Mouse (Mus musculus) midbrain, embryonic 12.5 days (tissue): ENCODE measurements at regions not wholly inside any gene's neighbourhood (a gene's known extent, or its start where the extent isn't known, plus 50 kb on each side); places are given as distances from the start of the nearest gene placed in this dataset.
"Not testable (repeated sequence)": the region's sequence is repeated elsewhere in the genome, so short reads cannot be mapped to it uniquely, and the experiment has no call there.

Experiments used
- ATAC-seq: fragments of 200-750 bp; cut with Nextera tagmentation; 2 replicates; pipeline ENCODE4 v1.8.0; 2017; ENCODE audit warnings: low read depth, moderate TSS enrichment, moderate library complexity; ENCODE audit not compliant: low FRiP score
- H3K27ac ChIP-seq: fragments of 300-500 bp; sonication (generic); replicated peaks from 2 replicates; pipeline ENCODE4 v1.5.1; 2016; ENCODE audit warnings: mild to moderate bottlenecking
- H3K27me3 ChIP-seq: fragments of 300-500 bp; sonication (generic); 2 replicates; pipeline ENCODE4 v1.6.1; 2016; ENCODE audit warnings: mild to moderate bottlenecking
- H3K36me3 ChIP-seq: fragments of 300-500 bp; sonication (generic); 2 replicates; pipeline ENCODE4 v1.6.1; 2016
- H3K4me1 ChIP-seq: fragments of 300-500 bp; sonication (generic); 2 replicates; pipeline ENCODE4 v1.6.1; 2016
- H3K4me2 ChIP-seq: fragments of 300-500 bp; sonication (generic); replicated peaks from 2 replicates; pipeline ENCODE4 v1.6.1; 2016; ENCODE audit warnings: mild to moderate bottlenecking, moderate library complexity
- H3K4me3 ChIP-seq: fragments of 300-500 bp; sonication (generic); 2 replicates; pipeline ENCODE4 v1.5.1; 2016; ENCODE audit warnings: mild to moderate bottlenecking
- H3K9ac ChIP-seq: fragments of 300-500 bp; sonication (generic); replicated peaks from 2 replicates; pipeline ENCODE4 v1.6.1; 2016; ENCODE audit warnings: mild to moderate bottlenecking, moderate library complexity
- H3K9me3 ChIP-seq: fragments of 300-500 bp; sonication (generic); 2 replicates; pipeline ENCODE4 v1.6.1; 2016; ENCODE audit warnings: mild to moderate bottlenecking
- WGBS: fragments of 180-500 bp; shearing (Covaris S2); methylation state at CpG from one replicate; pipeline ENCODE4 v1.1.7; 2016; 5-methylcytosine and 5-hydroxymethylcytosine counted together

DNA sequence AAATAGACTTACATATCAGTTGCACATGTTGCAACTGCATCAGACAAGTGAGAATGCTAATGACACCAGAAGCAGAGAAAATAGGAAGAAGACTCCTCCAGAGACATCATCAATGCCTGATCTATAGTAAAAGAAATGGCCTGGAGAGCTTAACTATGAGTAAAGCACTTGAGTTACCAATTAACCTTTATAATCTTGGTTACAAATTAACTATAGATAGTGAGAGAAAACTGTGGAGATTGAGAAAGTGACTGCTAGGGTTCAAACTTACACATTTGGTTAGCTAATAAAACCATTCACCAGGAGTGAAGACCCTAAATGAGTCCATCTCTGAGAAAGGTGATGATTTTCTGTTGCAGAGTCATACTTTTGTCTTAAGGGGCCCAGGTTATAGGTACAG, 307.4 kb downstream of the Phex start:
- H3K4me2 ChIP-seq = no peak overlapping the region
- no peaks in the 10 kb centered on the region for H3K36me3 ChIP-seq
- no peak overlapping the region for H3K27ac ChIP-seq

GRCm38 (mm10) chrX:157080025-157080424, 335.1 kb downstream of the Phex start:
- H3K27me3 ChIP-seq = no peaks in the 10 kb centered on the region
- no peaks in the 10 kb centered on the region for H3K9me3 ChIP-seq
- H3K4me3 ChIP-seq = no peak overlapping the region
- no peaks in the 10 kb centered on the region for H3K36me3 ChIP-seq
- H3K9ac ChIP-seq = no peak overlapping the region
- ATAC-seq = no peak
- H3K4me1 ChIP-seq = no peaks in the 10 kb centered on the region
- no peak overlapping the region for H3K27ac ChIP-seq
- no peak overlapping the region for H3K4me2 ChIP-seq

More for the DNA sequence above, 307.4 kb downstream of the Phex start:
- Histone ChIP-seq H3K27me3 (no peaks in the 10 kb centered on the region), H3K9ac (no peak overlapping the region), H3K4me3 (no peak overlapping the region), H3K4me1 (no peaks in the 10 kb centered on the region), H3K9me3 (no peaks in the 10 kb centered on the region)
- no peak for ATAC-seq

DNA sequence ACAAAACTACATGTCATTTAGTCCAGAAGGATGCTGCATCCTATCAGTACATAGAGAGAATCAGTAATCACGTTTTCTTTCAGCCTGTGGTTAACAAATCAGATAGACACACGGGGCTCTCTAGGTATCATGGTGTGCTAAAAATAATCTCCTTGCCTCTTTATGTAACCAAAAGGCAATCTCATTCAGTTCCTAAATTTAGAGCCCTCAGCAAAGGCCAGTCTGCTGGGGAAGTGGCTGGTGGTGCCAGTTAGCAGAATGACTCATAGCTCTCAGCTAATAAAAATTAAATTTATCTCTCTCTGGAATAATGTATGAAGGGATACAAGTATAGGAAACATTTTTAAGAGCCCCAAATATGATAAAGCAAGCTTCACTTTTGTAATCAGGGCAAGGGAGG, 335.5 kb downstream of the Phex start:
- ATAC-seq = no peak
- 48% methylated on average over 2 of the region's 2 CpGs for WGBS
- H3K9me3 ChIP-seq = no peaks in the 10 kb centered on the region
- H3K4me2 ChIP-seq = no peak overlapping the region
- H3K9ac ChIP-seq = no peak overlapping the region
- no peaks in the 10 kb centered on the region for H3K27me3 ChIP-seq
- no peak overlapping the region for H3K27ac ChIP-seq
- no peak overlapping the region for H3K4me3 ChIP-seq
- H3K36me3 ChIP-seq = no peaks in the 10 kb centered on the region
- no peaks in the 10 kb centered on the region for H3K4me1 ChIP-seq

DNA sequence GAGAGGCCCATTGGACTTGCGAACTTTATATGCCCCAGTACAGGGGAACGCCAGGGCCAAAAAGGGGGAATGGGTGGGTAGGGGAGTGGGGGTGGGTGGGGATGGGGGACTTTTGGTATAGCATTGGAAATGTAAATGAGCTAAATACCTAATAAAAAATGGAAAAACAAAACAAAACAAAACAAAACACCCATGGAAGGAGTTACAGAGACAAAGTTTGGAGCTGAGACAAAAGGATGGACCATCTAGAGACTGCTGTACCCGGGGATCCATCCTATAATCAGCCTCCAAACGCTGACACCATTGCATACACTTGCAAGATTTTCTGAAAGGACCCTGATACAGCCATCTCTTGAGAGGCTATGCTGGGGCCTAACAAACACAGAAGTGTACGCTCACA, 337.1 kb downstream of the Phex start:
- not testable (repeated sequence) for H3K27ac ChIP-seq, H3K27me3 ChIP-seq, ATAC-seq, H3K4me1 ChIP-seq, H3K4me2 ChIP-seq, H3K9me3 ChIP-seq, H3K36me3 ChIP-seq, H3K4me3 ChIP-seq, H3K9ac ChIP-seq
- WGBS = 84% methylated on average over 4 of the region's 5 CpGs

GRCm38 (mm10) chrX:157076193-157076592, 338.9 kb downstream of the Phex start:
- H3K27ac ChIP-seq = no peak overlapping the region
- H3K9me3 ChIP-seq = no peaks in the 10 kb centered on the region
- no peak overlapping the region for H3K4me2 ChIP-seq
- no peaks in the 10 kb centered on the region for H3K27me3 ChIP-seq
- no peaks in the 10 kb centered on the region for H3K4me1 ChIP-seq
- H3K9ac ChIP-seq = no peak overlapping the region
- no peaks in the 10 kb centered on the region for H3K36me3 ChIP-seq
- no peak overlapping the region for H3K4me3 ChIP-seq
- ATAC-seq = no peak

GRCm38 (mm10) chrX:157051629-157052315, 363.3 kb downstream of the Phex start:
- no peaks in the 10 kb centered on the region for H3K27me3 ChIP-seq
- no peaks in the 10 kb centered on the region for H3K4me1 ChIP-seq
- 38% methylated on average over 2 of the region's 2 CpGs for WGBS
- H3K9ac ChIP-seq = no peak overlapping the region
- H3K9me3 ChIP-seq = no peaks in the 10 kb centered on the region
- no peaks in the 10 kb centered on the region for H3K36me3 ChIP-seq
- no peak overlapping the region for H3K4me2 ChIP-seq
- H3K4me3 ChIP-seq = no peak overlapping the region
- peak; percentile 91 for ATAC-seq
- peak overlapping the region; percentile 58 for H3K27ac ChIP-seq

- Histone ChIP-seq H3K9me3 (no peaks in the 10 kb centered on the region), H3K4me2 (no peak overlapping the region), H3K27ac (no peak overlapping the region), H3K27me3 (no peaks in the 10 kb centered on the region), H3K36me3 (no peaks in the 10 kb centered on the region), H3K9ac (no peak overlapping the region), H3K4me1 (no peaks in the 10 kb centered on the region), H3K4me3 (no peak overlapping the region)
- no peak for ATAC-seq
Measured at GRCm38 (mm10) chrX:157028913-157029312, 386.2 kb downstream of the Phex start.

DNA sequence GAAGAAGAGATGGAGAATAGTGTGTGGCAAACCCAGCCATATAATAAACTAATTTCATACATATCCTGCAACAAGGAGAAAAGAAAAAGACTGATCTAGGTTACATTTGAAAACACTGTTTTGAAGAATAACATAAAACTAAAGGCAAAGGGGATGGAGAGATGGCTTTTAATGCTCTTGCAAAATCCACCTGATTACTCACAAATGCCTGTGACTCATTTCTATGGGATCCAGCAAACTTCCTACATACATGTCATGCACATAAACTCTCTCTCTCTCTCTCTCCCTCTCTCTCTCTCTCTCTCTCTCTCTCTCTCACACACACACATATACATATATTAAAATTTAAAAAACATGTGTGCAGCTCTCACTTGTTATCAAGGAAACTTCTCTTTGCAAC, 390.8 kb downstream of the Phex start:
- Histone ChIP-seq H3K9ac (no peak overlapping the region), H3K9me3 (no peaks in the 10 kb centered on the region), H3K4me1 (no peaks in the 10 kb centered on the region), H3K27me3 (no peaks in the 10 kb centered on the region), H3K36me3 (no peaks in the 10 kb centered on the region), H3K4me3 (no peak overlapping the region), H3K27ac (no peak overlapping the region), H3K4me2 (no peak overlapping the region)
- no peak for ATAC-seq

DNA sequence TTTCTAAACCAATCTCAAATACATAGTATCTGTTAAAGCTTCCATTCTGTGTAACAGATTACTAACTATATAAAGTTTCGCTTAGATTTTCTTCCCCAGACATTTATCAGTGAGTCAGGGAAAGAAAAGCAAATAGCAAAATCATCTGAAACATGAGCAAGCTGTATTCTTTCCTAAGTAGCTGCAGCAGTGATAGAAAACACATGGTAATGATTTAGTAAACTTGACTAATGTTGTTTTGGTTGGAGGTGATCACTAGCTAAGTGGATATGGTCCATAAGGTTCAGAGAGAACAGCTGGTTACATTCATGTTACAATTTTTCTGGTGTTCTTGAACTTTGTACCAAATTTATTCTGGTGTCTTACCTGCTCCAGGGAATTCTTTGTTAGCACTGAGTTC, 393.3 kb downstream of the Phex start:
- H3K27me3 ChIP-seq = no peaks in the 10 kb centered on the region
- no peak overlapping the region for H3K9ac ChIP-seq
- H3K4me3 ChIP-seq = no peak overlapping the region
- H3K4me2 ChIP-seq = no peak overlapping the region
- H3K36me3 ChIP-seq = no peaks in the 10 kb centered on the region
- H3K4me1 ChIP-seq = no peaks in the 10 kb centered on the region
- H3K27ac ChIP-seq = no peak overlapping the region
- WGBS = 76% methylated on average over 1 of the region's 1 CpGs
- ATAC-seq = no peak
- no peaks in the 10 kb centered on the region for H3K9me3 ChIP-seq

DNA sequence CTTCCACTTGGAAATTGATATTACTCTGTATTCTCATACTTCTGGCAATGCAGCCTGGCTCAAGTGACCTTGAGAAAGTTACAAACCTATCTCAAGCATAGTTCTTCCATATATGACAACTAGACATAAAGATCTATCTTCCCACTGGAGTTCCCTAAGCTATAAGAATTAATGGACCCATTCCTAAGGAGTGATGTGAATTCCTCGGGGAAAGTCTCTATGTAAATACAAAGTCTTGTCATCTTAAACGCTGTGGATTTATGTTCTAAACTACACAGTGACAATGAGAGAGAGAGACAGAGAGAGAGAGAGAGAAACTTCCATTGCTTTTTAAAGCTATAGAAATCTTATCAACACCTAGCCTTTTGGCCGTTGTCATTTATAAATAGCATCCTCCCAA, 394.8 kb downstream of the Phex start:
- 80% methylated on average over 3 of the region's 3 CpGs for WGBS
- Histone ChIP-seq H3K27me3 (no peaks in the 10 kb centered on the region), H3K9me3 (no peaks in the 10 kb centered on the region), H3K36me3 (no peaks in the 10 kb centered on the region), H3K27ac (no peak overlapping the region), H3K4me3 (no peak overlapping the region), H3K4me1 (no peaks in the 10 kb centered on the region), H3K9ac (no peak overlapping the region), H3K4me2 (no peak overlapping the region)
- ATAC-seq = no peak

DNA sequence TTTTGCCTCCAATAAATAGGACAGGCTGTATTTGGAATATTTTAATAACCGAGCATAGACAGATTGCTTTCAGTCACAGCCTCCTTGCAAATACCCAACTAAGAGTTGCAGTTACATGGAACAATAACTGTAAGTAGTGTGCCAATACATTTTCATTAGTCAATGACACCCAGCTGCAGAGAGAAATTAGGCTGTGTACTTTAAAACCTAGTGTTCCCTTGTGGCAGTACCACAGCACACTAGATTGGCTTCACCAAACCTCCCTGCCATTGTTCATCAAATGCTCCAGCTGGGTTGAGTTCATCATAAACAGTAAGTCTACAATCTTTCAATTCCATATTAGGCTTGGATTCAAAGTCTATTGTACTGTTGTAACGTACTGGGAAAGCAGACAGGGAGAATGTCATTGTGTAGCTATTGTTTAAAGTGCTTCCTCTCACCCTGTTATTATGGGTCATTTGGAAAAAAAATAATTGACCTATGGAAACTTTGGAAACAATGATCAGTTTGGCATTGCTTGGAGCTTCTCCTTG, 425.1 kb downstream of the Phex start:
- Histone ChIP-seq H3K9ac (no peak overlapping the region), H3K4me1 (no peaks in the 10 kb centered on the region), H3K27ac (no peak overlapping the region), H3K4me2 (no peak overlapping the region), H3K36me3 (no peaks in the 10 kb centered on the region), H3K4me3 (no peak overlapping the region), H3K9me3 (no peaks in the 10 kb centered on the region), H3K27me3 (no peaks in the 10 kb centered on the region)
- no peak for ATAC-seq
- 68% methylated on average over 2 of the region's 2 CpGs for WGBS

DNA sequence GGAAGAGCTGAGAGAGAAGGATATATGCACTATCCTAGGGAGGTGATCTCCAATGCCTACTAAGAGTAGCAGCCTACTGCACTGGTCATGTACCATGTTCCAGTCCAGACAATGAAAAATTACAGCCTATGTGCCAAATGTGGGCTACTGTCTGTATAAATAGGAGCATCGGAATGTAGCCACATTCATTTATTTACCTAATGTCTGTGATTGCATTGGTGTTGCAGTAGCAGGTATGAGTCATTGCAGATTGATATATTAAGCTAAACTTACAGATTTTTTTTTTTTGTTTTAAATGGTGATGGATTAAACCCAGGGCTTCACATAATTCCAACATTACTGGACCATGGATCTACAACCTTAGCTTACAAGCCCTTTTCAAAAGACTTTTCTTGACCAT, 468.0 kb downstream of the Phex start:
- no peak overlapping the region for H3K9ac ChIP-seq
- H3K27me3 ChIP-seq = no peaks in the 10 kb centered on the region
- WGBS = 92% methylated on average over 1 of the region's 1 CpGs
- no peak for ATAC-seq
- H3K27ac ChIP-seq = no peak overlapping the region
- H3K4me2 ChIP-seq = no peak overlapping the region
- no peaks in the 10 kb centered on the region for H3K36me3 ChIP-seq
- no peaks in the 10 kb centered on the region for H3K9me3 ChIP-seq
- H3K4me3 ChIP-seq = no peak overlapping the region
- no peaks in the 10 kb centered on the region for H3K4me1 ChIP-seq

DNA sequence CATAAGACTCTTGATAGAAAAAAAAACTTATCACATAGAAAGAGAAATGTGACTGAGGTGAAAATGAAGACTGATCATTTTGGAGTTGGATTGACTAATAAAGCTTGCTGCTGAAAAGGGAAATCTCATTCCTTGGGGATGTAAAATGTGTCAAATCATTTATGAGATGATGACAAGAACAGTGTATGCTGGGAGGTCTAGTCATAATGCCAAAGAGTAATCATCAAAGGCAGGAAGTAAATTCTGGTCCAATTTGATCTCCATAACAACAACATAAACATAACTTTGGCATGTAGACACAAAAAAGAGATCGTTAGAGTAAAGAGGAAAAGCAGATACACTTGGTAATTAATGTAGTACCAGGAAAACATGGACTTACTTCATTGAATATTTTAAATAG, 470.9 kb downstream of the Phex start:
- no peaks in the 10 kb centered on the region for H3K36me3 ChIP-seq
- no peak for ATAC-seq
- H3K4me3 ChIP-seq = no peak overlapping the region
- no peak overlapping the region for H3K4me2 ChIP-seq
- no peaks in the 10 kb centered on the region for H3K4me1 ChIP-seq
- 80% methylated on average over 1 of the region's 1 CpGs for WGBS
- H3K27me3 ChIP-seq = no peaks in the 10 kb centered on the region
- no peaks in the 10 kb centered on the region for H3K9me3 ChIP-seq
- no peak overlapping the region for H3K9ac ChIP-seq
- H3K27ac ChIP-seq = no peak overlapping the region
